Mouse (Mus musculus) heart, postnatal 36 days (tissue): Measurements from ENCODE around the gene Pitpnb. TPM values are rescaled to one million over a fixed set of nuclear protein-coding genes. Genes with fewer than 3 reads are reported as not detected.

ENCODE experiments used
- DNase-seq, 2 experiments: peaks; one replicate each; pipeline ENCODE4 v3.0.0; 2021 to 2022
- intact Hi-C: fragments of 180-260 bp; cut with DNase I; formaldehyde crosslinking; loops from one replicate; pipeline ENCODE4 v1.15.1; 2025
- total RNA-seq, 2 experiments: library from RNA; stranded (reverse); gene quantifications; 2 replicates each; pipeline ENCODE4 v1.2.3; 2021

The Pitpnb gene
- total RNA-seq: 10 to 100 TPM; 41.7 to 45.3 TPM

DNA sequence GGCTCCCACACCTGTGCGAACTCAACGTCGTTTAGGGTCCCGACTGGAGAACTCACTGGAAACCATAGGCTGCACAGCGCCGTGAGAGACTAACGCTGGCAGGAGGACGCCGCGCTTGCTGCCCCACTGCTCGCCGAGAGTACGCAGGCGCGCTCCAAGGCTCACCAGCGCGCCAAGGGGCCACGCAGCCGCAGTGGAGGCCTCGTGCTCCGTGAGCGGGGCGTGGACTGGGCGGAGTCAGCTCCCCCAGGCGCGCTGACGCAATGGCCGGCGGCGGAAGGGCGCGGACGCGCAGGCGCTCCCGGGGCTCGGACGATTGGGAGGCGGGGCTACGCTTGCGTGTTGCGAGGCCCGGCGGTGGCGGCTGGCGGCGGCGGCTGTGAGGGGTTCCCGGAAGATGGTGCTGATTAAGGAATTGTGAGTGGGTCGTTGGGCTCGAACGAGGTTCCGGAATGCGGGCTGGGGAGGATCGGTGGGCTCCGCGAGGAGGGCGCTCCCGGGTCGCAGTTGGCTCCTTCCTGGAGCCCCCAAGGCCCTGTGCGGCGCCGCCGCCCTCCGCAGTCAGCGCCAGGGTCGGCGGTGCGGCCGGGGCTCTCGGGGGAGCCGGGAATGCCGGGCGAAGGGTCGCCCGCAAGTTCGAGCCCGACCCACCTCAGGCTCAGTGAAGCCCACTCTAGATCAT, at the start of gene Pitpnb:
Gene Pitpnb, plus strand, starts transcription at position 347 of the 682 bp plus-strand sequence.
- peak; percentile 99 for DNase-seq
- intact Hi-C loops: no loop called here

DNA sequence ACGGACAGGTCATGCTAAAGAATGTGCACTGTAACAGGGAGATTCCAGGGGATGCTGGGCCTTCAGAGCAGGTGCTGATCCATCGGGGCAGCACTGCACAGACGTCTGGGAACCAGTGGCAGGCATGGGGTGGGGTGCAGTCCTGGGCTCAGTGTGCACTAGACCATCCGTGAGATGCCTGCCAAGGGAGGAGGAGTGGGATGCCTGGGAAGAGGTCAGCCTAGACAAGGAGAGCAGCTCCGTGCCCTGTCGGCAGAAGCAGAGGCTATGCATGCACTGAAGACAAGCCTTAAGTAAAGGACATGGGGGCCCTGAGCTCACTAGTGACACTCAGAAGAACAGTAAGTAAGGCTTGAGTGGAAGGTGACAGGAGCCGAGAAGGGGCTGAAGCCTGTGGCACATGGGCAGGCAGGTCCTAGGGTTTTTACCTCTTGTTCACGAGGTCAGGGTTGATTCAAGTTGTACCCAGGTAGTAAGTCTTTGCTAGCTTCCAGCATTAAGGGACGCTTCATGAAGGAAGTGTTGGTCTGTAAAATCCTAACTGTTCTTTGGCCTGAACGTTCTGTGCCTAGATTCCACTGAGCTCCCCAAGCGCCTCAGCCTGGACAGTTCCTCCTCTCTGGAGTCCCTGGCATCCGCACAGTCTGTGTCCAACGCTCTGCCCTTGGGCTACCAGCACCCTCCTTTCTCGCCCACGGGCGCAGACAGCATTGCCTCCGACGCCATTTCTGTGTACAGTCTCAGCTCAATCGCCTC, 46.0 kb upstream of the Pitpnb start:
- DNase-seq: no peak
- intact Hi-C loops: no loop called here

DNA sequence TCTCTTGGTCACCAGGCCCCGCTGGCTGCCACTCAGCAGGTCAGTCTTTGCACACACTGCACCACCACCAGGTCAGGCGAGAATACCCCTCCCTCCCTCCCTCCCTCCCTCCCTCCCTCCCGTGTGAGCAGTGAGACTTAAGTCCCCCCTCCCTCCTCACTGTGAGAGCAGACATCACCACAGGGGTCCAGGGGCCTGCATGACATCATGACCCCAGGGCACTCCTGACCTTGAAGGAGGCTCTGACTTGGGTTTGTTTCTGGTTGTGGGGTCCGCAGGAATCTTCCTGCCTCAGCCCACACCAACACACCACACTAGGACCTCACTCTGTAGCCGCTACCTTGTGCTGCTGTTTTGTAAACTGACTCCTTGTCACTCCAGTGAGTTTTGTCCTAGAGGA, 43.0 kb upstream of the Pitpnb start:
- no peak for DNase-seq
- intact Hi-C loops: no loop called here

DNA sequence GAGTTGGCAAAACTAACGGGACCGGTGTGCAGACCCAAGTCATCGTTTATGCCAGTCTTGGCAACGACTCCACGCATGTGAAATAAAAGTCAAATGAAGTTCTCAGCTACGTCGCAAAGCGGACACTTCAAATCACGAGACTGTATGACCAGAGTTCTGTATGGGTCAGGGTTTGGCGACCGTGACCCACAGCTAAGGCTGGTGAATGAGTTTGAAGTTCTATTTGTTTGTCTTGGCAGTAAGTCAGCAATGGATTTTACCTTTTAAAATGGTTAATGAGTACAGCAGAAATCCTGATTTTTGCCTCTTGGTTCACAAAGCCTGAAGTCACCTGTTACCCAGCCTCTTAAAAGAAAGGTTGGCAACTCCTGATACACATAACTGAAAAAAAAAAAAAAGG, 42.1 kb upstream of the Pitpnb start:
- no peak for DNase-seq
- intact Hi-C loops: no loop called here

DNA sequence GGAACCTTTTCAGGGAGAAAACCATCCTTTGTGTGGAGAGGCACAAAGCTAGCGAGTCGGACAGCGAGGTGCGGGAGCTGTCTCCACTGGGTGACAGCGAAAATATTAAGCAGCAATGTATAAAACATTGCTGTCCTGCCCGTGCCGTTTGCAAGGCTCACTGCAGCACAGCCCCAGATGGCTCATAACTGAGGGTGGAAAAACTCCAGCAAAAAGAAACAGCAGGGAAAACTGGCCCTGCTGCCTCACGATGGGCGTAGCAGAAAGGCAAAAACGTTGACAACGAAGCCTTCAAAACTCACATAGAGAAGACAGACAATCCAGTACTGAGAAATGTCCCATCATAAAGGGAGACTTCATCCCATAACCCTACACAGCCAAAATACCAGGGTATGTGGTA, 40.5 kb upstream of the Pitpnb start:
- no peak for DNase-seq
- intact Hi-C loops: no loop called here

DNA sequence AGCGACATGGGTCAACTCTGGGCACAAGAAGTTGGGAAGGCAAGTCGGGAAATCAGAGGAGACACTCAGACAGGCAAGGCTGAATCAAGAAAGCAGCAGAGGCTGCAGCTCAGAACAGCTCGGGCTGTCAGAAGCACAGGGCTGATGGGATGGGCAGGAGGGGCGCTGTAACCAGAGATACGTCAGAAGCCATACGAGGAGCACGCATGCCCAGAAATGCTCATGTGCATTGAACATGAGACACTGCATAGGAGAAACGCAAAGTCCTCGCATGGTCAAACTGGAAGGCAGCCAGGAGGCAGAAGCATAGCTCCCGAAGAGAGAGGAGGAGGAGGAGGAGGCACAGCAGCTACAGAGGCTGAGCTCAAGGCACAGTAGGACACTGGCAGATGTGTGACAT, 38.9 kb upstream of the Pitpnb start:
- intact Hi-C loops: no loop called here
- no peak for DNase-seq

DNA sequence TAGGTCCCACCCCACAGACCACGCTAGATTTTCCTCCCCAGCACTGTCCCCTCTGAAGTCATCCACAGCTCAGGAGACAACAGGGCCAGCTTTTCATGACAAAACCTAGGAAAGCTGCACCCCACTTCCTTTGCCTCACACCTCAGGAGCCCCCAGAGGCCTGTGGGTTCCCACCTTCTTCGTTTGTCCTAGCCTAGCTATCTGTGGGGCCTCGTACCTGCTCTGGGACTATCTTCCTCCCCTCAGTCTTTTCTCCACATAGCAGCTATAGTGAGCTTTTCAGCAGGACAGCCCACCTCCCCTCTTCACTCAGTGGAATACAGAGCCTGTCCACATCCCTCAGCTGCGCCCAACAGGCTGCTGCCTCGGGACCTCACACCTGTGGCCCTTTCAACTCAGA, 32.8 kb upstream of the Pitpnb start:
- intact Hi-C loops: no loop called here
- DNase-seq: no peak

DNA sequence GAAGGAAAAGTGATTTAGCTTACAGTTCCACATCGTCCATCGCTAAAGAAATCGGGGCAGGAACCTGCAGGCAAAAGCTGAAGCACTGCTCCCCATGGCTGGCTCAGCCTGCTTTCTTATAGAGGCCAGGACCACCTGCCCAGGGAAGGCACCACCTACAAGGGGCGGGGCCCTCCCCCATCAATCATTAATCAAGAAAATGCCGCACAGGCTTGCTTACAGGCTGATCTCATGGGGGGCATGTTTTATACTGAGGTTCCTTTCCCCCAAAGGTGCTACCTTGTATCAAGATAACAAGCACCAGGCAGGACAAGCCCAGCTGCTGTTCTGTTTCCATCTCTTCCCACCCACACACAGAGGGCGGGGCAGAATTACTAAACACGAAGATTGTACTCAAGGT, 31.9 kb upstream of the Pitpnb start:
- intact Hi-C loops: no loop called here
- no peak for DNase-seq

DNA sequence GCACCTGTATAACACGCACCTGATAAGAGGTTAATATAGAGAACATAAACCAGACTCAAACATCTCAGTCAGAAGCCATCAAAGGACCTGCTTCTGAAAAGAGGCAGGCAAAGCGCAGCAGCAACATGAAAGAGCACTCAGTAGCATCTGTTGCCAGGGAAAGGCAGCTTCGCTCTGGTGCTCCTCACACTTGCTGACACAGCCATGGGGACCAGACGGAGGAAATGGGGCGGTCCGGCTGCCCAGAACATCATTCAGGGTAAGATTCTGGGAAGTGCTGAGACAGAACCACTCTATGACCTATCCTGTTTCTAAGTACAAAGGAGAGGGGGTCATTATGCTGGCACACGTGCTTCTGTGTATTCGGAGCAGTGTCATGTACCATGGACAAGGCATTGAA, 29.8 kb upstream of the Pitpnb start:
- no peak for DNase-seq
- intact Hi-C loops: no loop called here

DNA sequence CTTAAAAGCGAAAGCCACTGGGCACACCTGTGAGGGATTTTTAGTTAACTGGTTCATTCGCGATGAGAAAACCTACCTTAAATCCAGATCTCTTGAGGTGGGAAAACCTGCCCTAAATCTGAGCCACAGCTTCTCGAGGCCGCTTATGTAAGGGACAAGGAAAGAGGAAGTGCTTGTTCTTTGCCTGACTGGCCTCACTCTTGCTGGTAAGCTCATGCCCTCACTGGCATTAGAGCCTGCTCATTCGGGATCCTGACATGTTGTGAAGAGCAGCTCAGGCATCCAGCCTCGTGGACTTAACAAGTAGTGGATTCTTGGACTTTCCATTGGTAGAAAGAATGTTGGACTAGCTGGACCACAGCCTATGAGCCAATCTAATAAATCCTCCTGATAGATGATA, 28.8 kb upstream of the Pitpnb start:
- no peak for DNase-seq
- intact Hi-C loops: no loop called here

DNA sequence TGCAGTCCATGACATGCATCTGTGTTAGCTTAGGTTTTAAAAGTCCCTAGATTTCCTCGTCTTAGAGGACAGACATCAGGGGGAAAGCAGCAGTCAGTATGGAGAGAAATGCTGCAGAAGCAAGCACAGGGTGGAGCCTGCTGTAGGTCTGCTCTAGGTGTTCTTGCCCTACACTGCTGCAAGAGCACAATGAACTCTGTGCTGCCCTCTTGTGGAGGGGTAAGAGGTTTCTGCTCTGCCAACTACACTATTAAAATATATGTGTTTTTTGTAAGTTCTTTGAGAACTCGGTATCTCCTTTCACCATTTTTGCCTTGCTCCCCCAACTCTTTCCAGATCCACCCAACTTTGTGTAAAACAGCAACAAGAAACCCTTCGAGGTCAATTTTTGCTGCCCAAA, 25.8 kb upstream of the Pitpnb start:
- no peak for DNase-seq
- intact Hi-C loops: no loop called here

DNA sequence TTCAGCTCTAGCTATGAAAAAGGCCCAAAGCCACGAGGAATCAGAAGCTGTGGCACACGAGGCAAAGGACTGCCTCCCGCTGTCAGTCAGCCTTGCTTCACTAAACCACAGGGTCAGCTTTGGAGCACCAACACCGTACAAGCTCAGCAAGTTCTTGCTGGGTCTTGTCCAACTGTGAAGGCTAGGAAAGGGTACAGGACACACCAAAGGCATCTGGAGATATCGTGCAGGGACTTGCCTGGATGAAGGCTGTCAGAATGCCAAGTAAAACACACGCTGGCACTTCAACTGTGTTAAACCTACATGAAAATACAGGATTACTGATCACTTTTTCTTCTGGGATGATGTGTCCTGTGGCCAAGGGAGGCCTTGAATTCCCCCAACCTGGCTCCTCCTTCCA, 20.4 kb upstream of the Pitpnb start:
- DNase-seq: no peak
- intact Hi-C loops: no loop called here

DNA sequence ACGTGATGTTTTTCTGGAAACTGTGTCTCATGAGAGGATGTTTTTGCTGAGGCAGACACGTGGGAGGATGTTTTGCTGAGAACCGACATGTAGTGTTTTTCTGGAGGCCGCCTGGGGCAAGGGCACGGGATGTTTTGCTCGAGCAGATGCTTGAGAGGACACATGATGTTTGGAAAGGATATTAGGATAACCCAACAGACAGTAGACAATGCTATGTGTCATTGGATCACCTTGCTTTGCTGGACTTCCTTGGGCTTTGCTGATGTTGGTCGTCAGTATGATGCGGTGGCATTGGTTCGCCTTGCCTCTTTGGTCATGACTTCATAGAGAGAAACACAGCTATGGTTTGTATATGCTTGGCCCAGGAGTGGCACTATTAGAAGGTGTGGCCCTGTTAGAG, 16.7 kb upstream of the Pitpnb start:
- intact Hi-C loops: no loop called here
- no peak for DNase-seq

DNA sequence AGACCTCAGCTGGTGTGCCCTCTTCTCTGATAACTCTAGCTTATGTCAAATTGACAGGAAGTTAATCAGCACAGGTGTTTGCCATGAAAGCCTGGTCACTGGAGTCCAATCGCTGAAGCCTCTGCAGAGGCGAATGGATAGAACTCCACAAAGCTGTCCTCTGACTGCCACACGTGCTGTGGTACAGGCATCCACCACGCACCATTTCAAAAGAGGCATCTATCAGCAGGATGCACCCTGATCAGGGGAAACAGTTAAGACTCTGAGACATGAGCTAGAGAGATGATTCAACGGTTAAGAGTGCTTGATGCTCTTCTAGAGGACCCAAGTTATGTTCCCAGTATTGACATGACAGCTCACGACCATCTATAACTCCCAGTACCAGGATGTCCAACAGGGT, 15.5 kb upstream of the Pitpnb start:
- no peak for DNase-seq
- intact Hi-C loops: no loop called here

DNA sequence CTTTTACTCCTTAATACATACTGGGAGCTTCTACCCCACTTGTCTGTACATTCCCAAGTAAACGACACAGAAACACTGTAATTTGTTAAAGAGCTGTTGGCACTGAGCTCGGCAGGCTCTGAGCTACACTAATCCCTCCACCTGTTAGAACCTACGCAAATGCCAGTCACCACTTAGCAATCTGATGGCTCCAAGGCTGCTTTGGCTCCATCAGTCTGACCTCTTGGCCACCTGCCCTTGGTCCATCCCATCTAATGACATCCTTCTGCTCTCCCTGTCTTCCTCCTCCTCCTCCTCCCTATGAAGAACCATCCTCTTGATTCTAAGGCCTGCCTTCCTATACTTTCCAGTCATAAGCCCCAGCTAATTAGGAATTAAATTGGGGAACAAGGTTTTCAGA, 13.0 kb upstream of the Pitpnb start:
- intact Hi-C loops: no loop called here
- DNase-seq: no peak

DNA sequence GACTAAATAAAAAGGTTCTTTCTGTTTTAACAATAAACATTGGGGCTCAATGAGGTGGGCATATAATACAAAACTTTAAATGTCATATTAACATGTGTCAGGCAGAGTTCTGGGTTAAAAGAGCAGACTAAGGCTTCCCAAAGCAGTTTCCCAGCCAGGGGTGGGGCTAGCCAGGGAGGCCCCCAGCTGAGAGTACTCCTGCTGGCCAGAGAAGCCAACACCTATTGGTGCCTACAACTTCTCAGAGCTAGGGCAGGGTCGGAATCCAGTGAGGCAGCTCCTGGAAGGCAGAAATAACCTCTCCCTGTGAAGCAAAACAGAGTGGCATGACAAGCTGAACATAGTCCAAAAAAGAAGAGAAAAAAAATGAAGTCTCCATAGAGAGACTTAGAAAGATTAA, 11.6 kb upstream of the Pitpnb start:
- intact Hi-C loops: no loop called here
- DNase-seq: no peak

DNA sequence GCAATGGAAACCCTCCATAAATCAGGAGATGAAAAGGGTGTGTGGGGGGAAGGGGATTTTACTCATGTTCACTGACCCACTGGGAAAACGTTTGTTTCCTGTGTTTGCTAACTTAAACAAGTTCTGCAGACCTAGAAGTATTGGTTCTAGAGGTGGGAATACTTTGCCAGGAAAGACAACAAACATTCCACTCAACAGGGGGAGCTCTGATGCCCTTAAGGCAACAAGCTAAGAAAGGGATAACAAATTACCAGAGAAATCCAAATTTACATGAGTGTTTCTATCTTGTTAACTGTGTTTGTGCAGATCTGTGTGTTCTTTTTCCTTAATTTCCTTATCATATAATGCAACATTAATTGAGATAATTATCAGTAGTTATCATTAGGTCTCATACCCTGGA, 4.8 kb upstream of the Pitpnb start:
- DNase-seq: no peak
- intact Hi-C loops: loop anchor here (5.0 kb wide), 1 partner anchor 544 kb away; the partner anchor contains the start of gene Pus1

DNA sequence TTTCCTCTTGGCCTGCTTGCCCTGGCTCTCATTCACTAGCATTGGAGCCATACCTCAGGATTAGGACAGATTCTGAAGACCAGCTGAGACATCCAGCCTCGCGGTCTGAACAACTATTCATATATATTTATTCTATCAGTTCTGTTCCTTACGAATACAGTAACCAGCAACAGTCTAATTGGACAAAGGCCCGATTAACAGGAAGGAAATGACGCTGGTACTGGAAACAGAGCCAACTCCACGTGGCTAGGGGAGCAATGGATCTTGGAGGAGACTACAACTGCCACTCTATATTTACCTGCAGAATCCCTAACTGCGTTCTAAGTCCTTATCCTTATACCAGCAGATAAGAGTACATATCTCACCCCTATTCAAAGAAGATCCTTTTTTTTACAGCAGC, 3.1 kb upstream of the Pitpnb start:
- intact Hi-C loops: loop anchor here (5.0 kb wide), 1 partner anchor 545 kb away; the partner anchor contains the start of gene Pus1
- no peak for DNase-seq

DNA sequence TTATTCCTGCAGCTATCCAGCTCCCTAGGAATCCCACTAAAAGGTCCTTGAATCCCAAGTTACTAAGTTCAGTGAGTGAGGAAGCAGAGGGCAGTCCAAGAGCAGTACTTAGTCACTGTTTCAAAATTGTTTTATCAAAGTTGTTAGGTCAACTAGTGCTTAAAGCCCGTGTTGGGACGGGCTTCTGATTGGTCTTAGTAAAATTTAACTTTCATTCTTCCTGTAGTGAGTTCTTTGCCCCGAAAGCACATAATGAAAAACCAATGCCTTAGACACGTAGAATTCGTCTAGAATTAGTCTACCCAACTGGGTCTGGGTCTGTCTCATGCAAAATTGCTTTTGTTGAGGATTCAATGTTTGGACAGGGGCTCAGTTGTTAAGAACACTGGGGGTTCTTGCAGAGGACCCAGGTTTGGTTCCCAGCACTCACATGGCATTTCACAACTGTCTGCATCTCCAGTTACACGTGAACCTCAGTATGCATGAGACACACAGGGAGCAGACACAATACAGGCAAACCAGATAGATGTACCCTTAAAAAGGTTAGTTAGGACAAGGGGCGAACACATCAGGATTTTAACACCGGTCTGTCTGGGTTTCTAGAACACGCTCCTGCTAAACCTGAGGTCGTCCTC, 664 bp upstream of the Pitpnb start:
- intact Hi-C loops: loop anchor here (5.0 kb wide), 1 partner anchor 548 kb away; the partner anchor contains the start of gene Pus1
- DNase-seq: no peak

DNA sequence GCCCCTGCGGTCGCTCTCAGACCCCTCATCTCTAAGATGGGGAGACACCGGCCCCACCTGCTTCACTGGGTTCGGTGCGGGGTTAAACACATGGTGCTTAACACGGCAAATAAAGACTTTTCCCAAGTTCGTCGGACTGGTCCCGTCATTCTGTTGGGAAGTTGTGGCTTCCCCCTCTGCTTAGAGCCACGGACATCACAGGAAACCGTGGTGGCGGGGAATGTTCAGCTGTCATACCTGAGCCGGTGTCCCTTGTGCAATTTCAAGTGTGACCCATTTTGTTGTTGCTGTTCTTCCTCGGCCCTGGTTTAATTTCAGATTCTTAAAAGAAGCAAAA, 504 bp downstream of the Pitpnb start:
- intact Hi-C loops: no loop called here
- DNase-seq: no peak

DNA sequence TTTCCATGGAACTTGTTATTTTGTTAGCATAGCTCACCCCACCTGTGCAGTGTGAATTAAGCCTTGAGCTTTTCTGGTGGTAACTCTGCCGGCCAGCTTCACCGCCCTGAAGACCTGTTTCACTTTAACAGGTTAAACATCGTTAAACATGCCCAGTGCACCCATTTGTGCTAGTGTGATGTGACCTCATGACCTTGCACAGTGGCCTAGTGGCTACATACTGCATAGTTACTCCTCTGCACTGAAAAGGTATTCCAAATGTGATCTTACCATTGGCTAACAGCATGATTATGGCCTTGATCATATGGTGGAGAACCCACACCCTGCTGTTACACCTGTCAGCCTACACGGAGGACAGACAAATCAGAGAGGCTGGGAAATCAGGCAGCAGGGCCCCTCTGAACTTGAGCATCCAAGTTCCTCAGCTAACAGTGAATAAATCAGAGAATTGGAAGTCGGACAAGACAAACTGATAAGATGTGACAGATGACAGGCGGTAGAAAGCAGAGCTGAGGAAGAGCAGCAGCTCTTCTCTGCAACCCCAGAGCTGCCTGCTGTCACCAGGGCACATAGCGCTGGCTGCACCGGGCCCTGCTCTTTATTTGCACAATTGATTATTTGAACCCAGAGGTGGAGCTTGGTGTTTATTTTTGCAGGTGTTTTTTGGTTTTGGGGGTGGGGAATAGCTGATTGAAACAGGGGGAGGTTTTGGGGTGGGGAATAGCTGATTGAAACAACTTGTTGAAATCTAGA, 5.6 kb downstream of the Pitpnb start:
- no peak for DNase-seq
- intact Hi-C loops: no loop called here
